Mouse (Mus musculus): ENCODE results near the gene Tgfbr1. TPM values are rescaled to one million over a fixed set of nuclear protein-coding genes. Genes with fewer than 3 reads are reported as not detected.

Tgfbr1 gene
- polyA plus RNA-seq, 1 experiment from 2014 or later = 84.0 TPM

DNA sequence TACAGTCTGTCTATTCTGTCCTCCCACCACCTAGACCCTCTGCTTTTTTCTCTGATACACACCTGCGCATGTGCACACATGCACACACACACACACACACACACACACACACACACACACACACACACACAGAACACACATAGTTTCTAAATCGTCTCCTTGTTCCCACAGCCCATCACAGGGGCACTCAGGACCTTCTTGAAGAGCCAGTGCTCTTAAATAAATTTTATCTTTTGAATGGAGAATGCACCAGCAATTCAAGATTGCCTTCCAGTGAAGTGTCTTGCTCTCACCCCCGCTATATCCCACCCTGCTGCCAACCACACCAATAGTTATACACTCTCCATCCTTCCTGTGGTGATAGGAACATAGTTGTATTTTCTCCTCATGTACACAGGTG is 69.9 kb downstream of the Tgfbr1 start:
- H3K4me2 ChIP-seq = no peak overlapping the region
- H3K9ac ChIP-seq (replicated peaks) = no peak overlapping the region
- WGBS = 83% methylated on average over 3 of the region's 3 CpGs
- no peak for ATAC-seq (ENCODE audit: insufficient number of reproducible peaks, insufficient read depth, low FRiP score, low TSS enrichment, low read depth)
- H3K9me3 ChIP-seq = no peaks in the 10 kb centered on the region
- H3K27me3 ChIP-seq = peaks cover 31% of the 10 kb centered on the region
- H3K27ac ChIP-seq = no peak overlapping the region
- H3K4me3 ChIP-seq (replicated peaks) = no peak overlapping the region
- no peaks in the 10 kb centered on the region for H3K36me3 ChIP-seq
- peaks cover 16% of the 10 kb centered on the region for H3K4me1 ChIP-seq (replicated peaks)

DNA sequence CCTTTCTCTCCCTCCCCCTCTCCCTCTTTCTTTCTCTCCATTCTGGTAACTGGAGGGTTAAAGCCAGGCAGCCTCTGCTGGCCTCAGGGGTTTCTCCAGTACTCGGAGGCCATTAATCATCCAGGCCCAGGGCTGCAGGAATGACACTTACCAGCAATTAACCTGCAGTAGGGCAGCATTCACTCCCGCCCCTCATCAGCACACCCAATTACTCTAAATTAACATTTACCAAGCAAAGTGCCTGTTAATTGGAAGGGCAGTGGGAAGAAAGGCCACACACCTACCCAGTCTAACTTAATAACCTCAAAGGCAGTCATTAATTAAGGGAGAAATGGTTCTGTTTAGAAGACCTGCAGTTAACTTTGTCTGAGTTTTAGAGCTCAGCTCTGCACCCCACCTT is 71.4 kb downstream of the Tgfbr1 start:
- H3K27me3 ChIP-seq = peaks cover 31% of the 10 kb centered on the region
- no peaks in the 10 kb centered on the region for H3K36me3 ChIP-seq
- no peak overlapping the region for H3K27ac ChIP-seq
- H3K4me2 ChIP-seq = no peak overlapping the region
- no peaks in the 10 kb centered on the region for H3K9me3 ChIP-seq
- H3K4me1 ChIP-seq (replicated peaks) = peaks cover 16% of the 10 kb centered on the region
- 3% methylated on average over 2 of the region's 2 CpGs for WGBS
- no peak overlapping the region for H3K9ac ChIP-seq (replicated peaks)
- H3K4me3 ChIP-seq (replicated peaks) = no peak overlapping the region
- ATAC-seq (ENCODE audit: insufficient number of reproducible peaks, insufficient read depth, low FRiP score, low TSS enrichment, low read depth) = no peak

DNA sequence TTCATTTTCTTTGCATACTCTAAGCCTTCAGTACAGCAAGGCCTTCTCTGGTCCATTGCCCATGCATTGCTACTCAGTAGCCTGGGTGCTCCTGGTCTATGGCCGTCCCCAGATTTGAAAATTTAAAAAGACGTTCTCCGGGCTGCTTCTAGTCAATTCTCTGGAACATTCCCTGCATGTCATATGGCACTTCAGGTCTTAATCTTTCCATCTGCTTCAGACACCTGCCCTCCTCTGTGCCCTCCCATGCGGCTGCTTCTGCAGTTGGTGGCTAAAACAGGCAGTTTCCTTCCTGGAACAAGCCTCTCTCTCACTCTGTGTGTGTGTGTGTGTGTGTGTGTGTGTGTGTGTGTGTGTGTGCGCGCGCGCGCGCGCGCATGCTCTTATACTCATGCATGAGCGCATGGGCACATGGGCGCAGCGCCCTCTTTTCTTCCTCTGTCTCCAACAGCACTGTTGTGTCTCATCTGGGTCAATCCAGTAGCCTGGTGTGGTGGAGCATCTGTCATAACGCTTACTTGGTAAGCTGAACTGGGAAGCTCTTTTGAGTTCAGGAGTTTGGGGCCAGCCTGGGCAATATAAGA is 72.3 kb downstream of the Tgfbr1 start:
- no peak overlapping the region for H3K4me3 ChIP-seq (replicated peaks)
- no peak for ATAC-seq (ENCODE audit: insufficient number of reproducible peaks, insufficient read depth, low FRiP score, low TSS enrichment, low read depth)
- H3K4me2 ChIP-seq = no peak overlapping the region
- no peaks in the 10 kb centered on the region for H3K36me3 ChIP-seq
- WGBS = 86% methylated on average over 16 of the region's 16 CpGs
- H3K9ac ChIP-seq (replicated peaks) = no peak overlapping the region
- peaks cover 16% of the 10 kb centered on the region for H3K4me1 ChIP-seq (replicated peaks)
- H3K27me3 ChIP-seq = peaks cover 31% of the 10 kb centered on the region
- H3K9me3 ChIP-seq = no peaks in the 10 kb centered on the region
- H3K27ac ChIP-seq = no peak overlapping the region

DNA sequence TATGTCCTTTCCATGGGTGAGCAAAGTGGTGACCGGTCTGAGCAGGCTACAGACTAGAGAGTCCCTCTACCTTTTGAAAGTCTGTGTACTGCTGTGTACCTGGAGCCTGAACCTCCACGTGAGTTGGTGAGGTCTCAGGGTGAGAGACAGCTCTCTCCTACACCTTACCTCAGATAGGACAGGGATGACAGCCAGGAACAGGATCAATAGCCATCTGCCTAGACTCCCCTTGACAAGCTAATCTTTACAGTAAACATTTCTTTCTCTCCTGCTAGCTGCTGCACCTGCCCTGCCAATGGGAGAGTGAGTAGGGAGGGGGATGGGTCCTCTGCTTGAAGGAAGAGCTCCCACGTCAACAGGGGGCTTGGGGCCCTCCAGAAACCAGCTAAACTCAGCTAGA is 74.6 kb downstream of the Tgfbr1 start:
- peaks cover 27% of the 10 kb centered on the region for H3K27me3 ChIP-seq
- no peak for ATAC-seq (ENCODE audit: insufficient number of reproducible peaks, insufficient read depth, low FRiP score, low TSS enrichment, low read depth)
- no peak overlapping the region for H3K9ac ChIP-seq (replicated peaks)
- no peaks in the 10 kb centered on the region for H3K36me3 ChIP-seq
- H3K4me1 ChIP-seq (replicated peaks) = peaks cover 16% of the 10 kb centered on the region
- H3K27ac ChIP-seq = no peak overlapping the region
- H3K4me2 ChIP-seq = no peak overlapping the region
- no peak overlapping the region for H3K4me3 ChIP-seq (replicated peaks)
- H3K9me3 ChIP-seq = no peaks in the 10 kb centered on the region
- WGBS = 73% methylated on average over 3 of the region's 3 CpGs

DNA sequence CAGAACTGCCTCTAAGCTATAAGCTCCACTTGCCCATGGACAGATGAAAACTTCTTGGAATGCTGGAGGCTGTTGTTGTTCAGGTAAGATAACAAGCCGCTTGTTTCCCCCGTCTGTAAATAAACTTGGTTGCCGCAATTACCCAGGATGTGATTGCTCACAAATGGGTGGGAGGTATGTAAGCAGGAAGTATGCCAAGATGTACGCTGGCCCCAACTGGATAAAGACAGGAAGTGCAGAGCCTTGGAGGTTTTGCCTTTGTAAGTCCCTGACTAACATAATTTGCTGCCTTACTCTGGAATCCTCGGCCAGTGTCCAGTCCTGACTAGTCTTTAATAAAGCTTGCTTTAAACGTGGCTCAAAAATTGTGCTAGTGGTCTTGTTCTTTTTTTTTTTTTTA is 77.5 kb downstream of the Tgfbr1 start:
- Histone ChIP-seq H3K9ac (replicated peaks) (no peak overlapping the region), H3K27ac (no peak overlapping the region), H3K27me3 (peaks cover 30% of the 10 kb centered on the region), H3K4me2 (no peak overlapping the region), H3K4me1 (replicated peaks) (no peaks in the 10 kb centered on the region; the same call in 1 of the 2 replicates), H3K36me3 (no peaks in the 10 kb centered on the region), H3K9me3 (no peaks in the 10 kb centered on the region), H3K4me3 (replicated peaks) (no peak overlapping the region)
- 46% methylated on average over 6 of the region's 6 CpGs for WGBS
- no peak for ATAC-seq (ENCODE audit: insufficient number of reproducible peaks, insufficient read depth, low FRiP score, low TSS enrichment, low read depth)

DNA sequence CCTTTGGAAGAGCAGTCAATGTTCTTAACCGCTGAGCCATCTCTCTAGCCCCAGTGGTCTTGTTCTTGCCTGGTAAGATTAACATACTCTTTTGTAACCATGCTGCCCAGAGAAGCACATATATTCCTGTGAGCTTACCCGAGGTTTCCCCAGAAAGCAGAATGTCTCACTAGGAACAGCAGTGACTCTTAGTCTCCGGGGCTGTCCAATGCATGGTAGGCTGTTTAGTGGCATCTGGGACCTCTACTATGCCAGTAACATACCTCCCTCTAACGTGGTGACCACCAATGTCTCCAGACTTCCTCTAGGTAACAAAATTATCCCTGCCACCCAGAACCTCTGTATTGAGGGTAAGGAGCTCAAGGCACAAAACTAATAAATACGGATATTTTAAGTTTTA is 78.1 kb downstream of the Tgfbr1 start:
- H3K27me3 ChIP-seq = peaks cover 30% of the 10 kb centered on the region
- 85% methylated on average over 5 of the region's 5 CpGs for WGBS
- ATAC-seq (ENCODE audit: insufficient number of reproducible peaks, insufficient read depth, low FRiP score, low TSS enrichment, low read depth) = no peak

DNA sequence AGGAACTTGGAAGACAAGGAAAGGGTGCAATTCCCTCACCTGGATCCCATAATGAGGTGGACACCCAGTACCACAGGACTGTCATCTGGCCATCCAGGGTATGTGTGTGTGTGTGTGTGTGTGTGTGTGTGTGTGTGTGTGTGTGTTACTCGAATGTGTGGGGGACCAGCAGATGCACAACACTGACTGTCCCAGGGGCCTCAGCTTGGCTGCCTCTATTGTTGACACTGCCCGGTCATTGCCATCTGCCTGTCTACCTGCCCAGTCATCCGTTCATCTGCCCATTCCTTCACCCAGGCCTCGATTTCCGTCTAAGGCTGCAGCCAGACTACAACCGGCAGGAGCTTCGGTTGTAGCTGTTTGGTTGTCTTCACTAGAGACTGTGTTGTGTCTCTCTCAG is 79.7 kb downstream of the Tgfbr1 start:
- Histone ChIP-seq H3K9me3 (no peaks in the 10 kb centered on the region), H3K36me3 (no peaks in the 10 kb centered on the region), H3K9ac (replicated peaks) (no peak overlapping the region), H3K4me1 (replicated peaks) (peaks cover 12% of the 10 kb centered on the region), H3K4me2 (no peak overlapping the region), H3K4me3 (replicated peaks) (no peak overlapping the region), H3K27ac (no peak overlapping the region), H3K27me3 (peaks cover 38% of the 10 kb centered on the region)
- 97% methylated on average over 7 of the region's 7 CpGs for WGBS
- ATAC-seq (ENCODE audit: insufficient number of reproducible peaks, insufficient read depth, low FRiP score, low TSS enrichment, low read depth) = no peak

More for the DNA sequence above, 78.1 kb downstream of the Tgfbr1 start:
- Histone ChIP-seq H3K4me2 (no peak overlapping the region), H3K9ac (replicated peaks) (no peak overlapping the region), H3K9me3 (no peaks in the 10 kb centered on the region), H3K36me3 (no peaks in the 10 kb centered on the region), H3K4me1 (replicated peaks) (peaks cover 3% of the 10 kb centered on the region; the same call in 1 of the 2 replicates), H3K4me3 (replicated peaks) (no peak overlapping the region), H3K27ac (no peak overlapping the region)

DNA sequence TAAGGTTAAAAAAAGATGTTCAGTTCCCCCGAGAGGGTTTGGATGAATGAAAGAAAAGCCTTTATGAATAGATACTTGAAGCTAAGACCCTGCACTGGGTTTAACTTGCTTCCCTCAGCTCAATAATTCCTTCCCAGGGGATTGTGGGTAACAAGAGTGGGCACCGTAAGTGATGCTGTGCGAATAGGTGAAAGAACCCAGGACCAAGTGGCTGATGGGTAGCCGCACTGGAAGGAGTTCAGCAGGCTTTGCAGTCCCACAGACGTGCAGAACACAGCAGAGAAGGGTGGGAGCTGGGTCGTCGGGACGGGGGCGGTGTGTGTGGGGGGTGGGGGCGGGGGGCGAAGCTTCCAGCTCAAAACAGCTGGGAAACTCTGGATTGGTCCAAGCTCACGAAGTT is 82.1 kb downstream of the Tgfbr1 start:
- Histone ChIP-seq H3K9ac (replicated peaks) (no peak overlapping the region), H3K27ac (no peak overlapping the region), H3K4me3 (replicated peaks) (no peak overlapping the region), H3K9me3 (no peaks in the 10 kb centered on the region), H3K27me3 (peaks cover 45% of the 10 kb centered on the region), H3K4me2 (no peak overlapping the region), H3K36me3 (no peaks in the 10 kb centered on the region), H3K4me1 (replicated peaks) (peaks cover 17% of the 10 kb centered on the region)
- no peak for ATAC-seq (ENCODE audit: insufficient number of reproducible peaks, insufficient read depth, low FRiP score, low TSS enrichment, low read depth)
- WGBS = 73% methylated on average over 12 of the region's 12 CpGs

DNA sequence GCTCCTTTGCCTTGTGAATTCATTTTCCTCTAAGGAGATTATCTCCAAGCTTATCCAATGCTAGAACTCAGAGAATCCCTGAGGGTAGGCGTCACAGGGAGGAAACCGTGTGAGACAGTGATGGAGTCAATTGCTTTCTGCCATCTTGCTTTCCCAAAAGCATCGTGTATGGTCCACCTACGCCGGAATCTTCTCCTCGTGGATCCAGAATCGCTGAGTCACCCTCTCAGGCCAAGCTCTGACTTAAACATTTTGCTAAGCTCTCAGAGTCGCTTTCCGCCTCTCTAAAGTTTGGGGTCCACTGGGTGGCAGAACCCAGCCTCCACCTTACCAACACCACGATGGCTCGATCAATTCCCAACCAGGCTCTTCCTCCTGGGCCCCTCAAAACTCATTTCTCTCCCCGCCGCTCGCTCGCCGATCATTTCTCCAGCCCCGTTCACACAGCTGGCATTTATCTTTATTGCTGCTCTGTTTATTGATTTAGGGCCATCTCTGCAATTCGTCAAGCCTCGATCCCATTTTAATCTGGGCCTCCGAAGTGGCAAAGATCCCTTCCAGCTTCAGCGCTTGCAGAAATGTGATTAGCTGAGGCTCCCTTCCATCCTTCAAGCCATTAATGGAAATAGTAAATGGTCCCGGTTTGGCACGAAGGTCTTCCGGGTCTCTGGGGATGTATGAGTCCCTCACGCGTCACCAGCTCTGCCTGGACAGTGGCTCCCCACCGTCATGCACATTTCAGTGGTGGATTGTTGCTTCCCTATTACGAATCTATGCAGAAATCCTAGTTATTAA is 82.7 kb downstream of the Tgfbr1 start:
- Histone ChIP-seq H3K27ac (no peak overlapping the region), H3K4me3 (replicated peaks) (no peak overlapping the region), H3K9me3 (no peaks in the 10 kb centered on the region), H3K4me2 (no peak overlapping the region), H3K27me3 (peaks cover 46% of the 10 kb centered on the region), H3K4me1 (replicated peaks) (peaks cover 17% of the 10 kb centered on the region), H3K9ac (replicated peaks) (no peak overlapping the region), H3K36me3 (no peaks in the 10 kb centered on the region)
- WGBS = 37% methylated on average over 28 of the region's 28 CpGs
- ATAC-seq (ENCODE audit: insufficient number of reproducible peaks, insufficient read depth, low FRiP score, low TSS enrichment, low read depth) = no peak

DNA sequence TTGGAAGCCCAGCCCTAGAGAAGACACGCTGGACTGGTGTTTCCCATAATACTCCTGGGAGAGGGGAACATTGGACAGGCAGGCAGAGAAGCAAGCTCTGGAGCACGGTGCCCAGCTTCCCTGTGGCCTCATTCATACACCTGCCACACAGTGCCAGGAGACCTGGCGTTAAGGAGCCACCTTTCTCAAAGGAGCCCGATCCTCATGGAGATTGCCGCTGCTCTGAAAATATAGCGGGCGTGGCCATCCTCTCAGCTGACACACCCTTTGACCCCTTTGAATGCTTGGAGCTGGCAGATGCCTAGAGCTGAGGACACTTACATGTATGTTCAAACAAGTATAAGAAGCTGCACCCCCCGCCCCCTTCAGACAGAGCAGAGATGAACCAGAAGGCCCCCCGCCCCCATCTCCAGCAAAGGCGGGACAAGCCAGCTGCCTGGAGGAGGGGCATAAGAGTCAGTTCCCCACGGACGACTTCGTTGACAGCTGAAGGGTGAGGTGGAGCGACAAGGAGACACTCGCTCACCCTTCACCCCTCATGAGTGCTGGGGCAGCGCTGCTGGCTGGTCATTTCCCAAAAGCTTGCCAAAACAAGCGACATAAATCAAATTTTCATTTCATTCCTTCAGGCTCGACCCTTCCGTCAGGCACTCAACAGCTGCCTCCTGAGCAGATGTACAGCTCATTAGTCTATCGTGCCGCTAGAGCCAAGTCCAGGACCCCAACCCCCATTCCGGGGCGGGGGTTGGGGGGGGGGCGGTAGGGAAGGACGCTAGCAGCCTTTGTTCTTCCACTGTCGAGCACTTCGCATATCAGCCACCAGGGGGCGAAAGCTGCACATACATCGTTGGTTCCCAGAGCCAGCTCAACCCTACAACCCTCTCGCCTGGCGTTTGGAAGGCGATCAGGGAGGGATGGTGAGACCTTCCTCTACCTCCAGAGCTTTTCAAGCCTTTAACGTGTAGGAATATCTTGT is 84.6 kb downstream of the Tgfbr1 start:
- 0 out of 2 replicates have a peak overlapping the region, but pooled peaks have one; percentile 62 for H3K27ac ChIP-seq
- peak overlapping the region; percentile 78 for H3K9ac ChIP-seq (replicated peaks)
- H3K9me3 ChIP-seq = no peaks in the 10 kb centered on the region
- peak overlapping the region; percentile 78 for H3K4me2 ChIP-seq
- peaks cover 43% of the 10 kb centered on the region for H3K27me3 ChIP-seq
- ATAC-seq (ENCODE audit: insufficient number of reproducible peaks, insufficient read depth, low FRiP score, low TSS enrichment, low read depth) = peak; percentile 80
- H3K36me3 ChIP-seq = no peaks in the 10 kb centered on the region
- WGBS = 1% methylated on average over 33 of the region's 33 CpGs
- H3K4me1 ChIP-seq (replicated peaks) = peaks cover 17% of the 10 kb centered on the region
- H3K4me3 ChIP-seq (replicated peaks) = peak overlapping the region; percentile 56

DNA sequence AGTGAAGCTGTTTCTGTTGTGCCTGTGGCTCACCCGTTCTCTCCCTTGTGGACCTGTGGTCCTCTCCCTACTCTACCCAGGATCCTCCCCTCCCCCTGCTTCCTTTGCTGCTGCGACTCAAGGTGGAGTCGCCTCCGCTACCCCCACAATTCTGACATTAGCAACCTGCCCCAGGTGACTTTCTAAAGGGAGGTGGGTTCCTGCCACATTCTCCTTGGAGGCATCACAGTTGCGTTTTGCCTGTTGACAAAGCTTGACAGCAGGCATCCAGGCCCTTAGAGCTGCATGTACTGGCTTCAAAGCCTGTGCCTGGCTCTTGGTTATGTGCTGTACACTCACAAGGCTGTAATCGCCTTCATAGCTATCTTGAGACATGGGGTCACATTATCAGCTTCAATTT is 85.9 kb downstream of the Tgfbr1 start:
- WGBS = 77% methylated on average over 6 of the region's 6 CpGs
- Histone ChIP-seq H3K9ac (replicated peaks) (no peak overlapping the region), H3K4me3 (replicated peaks) (no peak overlapping the region), H3K27me3 (peaks cover 42% of the 10 kb centered on the region), H3K4me2 (no peak overlapping the region), H3K36me3 (no peaks in the 10 kb centered on the region), H3K4me1 (replicated peaks) (peaks cover 17% of the 10 kb centered on the region), H3K9me3 (no peaks in the 10 kb centered on the region), H3K27ac (no peak overlapping the region)
- no peak for ATAC-seq (ENCODE audit: insufficient number of reproducible peaks, insufficient read depth, low FRiP score, low TSS enrichment, low read depth)

All from limb, embryonic 12.5 days (tissue).